Mouse (Mus musculus) forebrain, embryonic 15.5 days (tissue): ENCODE results near the gene Dppa3. TPM values are rescaled to one million over a fixed set of nuclear protein-coding genes. Genes with fewer than 3 reads are reported as not detected.

Experiments
- ATAC-seq: fragments of 200-750 bp; cut with Nextera tagmentation; replicated peaks from 2 replicates; pipeline ENCODE4 v1.8.0; 2017; ENCODE audit warnings: mild to moderate bottlenecking, moderate TSS enrichment, moderate library complexity
- H3K27ac ChIP-seq: fragments of 300-500 bp; sonication (generic); replicated peaks from 2 replicates; pipeline ENCODE4 v1.5.1; 2015; ENCODE audit warnings: mild to moderate bottlenecking, inconsistent platforms
- H3K27me3 ChIP-seq: fragments of 300-500 bp; sonication (generic); 2 replicates; pipeline ENCODE4 v1.6.1; 2015; ENCODE audit warnings: inconsistent platforms
- H3K36me3 ChIP-seq: fragments of 300-500 bp; sonication (generic); 2 replicates; pipeline ENCODE4 v1.6.1; 2015; ENCODE audit warnings: mild to moderate bottlenecking, inconsistent platforms
- H3K4me1 ChIP-seq: fragments of 300-500 bp; sonication (generic); 2 replicates; pipeline ENCODE4 v1.6.1; 2015; ENCODE audit warnings: inconsistent platforms
- H3K4me2 ChIP-seq: fragments of 300-500 bp; sonication (generic); replicated peaks from 2 replicates; pipeline ENCODE4 v1.6.1; 2015; ENCODE audit warnings: mild to moderate bottlenecking, inconsistent platforms
- H3K4me3 ChIP-seq: fragments of 300-500 bp; sonication (generic); 2 replicates; pipeline ENCODE4 v1.5.1; 2015; ENCODE audit warnings: mild to moderate bottlenecking, inconsistent platforms
- H3K9ac ChIP-seq: fragments of 300-500 bp; sonication (generic); replicated peaks from 2 replicates; pipeline ENCODE4 v1.6.1; 2015; ENCODE audit warnings: mild to moderate bottlenecking, inconsistent platforms
- H3K9me3 ChIP-seq: fragments of 300-500 bp; sonication (generic); 2 replicates; pipeline ENCODE4 v1.6.1; 2016; ENCODE audit warnings: inconsistent platforms
- WGBS: fragments of 180-500 bp; shearing (Covaris S2); methylation state at CpG from one replicate; pipeline ENCODE4 v1.1.7; 2015; ENCODE audit warnings: mixed read lengths; 5-methylcytosine and 5-hydroxymethylcytosine counted together
- polyA plus RNA-seq: library from polyadenylated mRNA; unstranded; fragments of >200 nt; fragmentation: Nextera tagmentation; extraction: Ambion mirVana; gene quantifications from 2 replicates; pipeline ENCODE4 v1.2.1, GENCODE M21; 2015

Dppa3 gene
- polyA plus RNA-seq, 1 experiment from 2014 or later: not detected

DNA sequence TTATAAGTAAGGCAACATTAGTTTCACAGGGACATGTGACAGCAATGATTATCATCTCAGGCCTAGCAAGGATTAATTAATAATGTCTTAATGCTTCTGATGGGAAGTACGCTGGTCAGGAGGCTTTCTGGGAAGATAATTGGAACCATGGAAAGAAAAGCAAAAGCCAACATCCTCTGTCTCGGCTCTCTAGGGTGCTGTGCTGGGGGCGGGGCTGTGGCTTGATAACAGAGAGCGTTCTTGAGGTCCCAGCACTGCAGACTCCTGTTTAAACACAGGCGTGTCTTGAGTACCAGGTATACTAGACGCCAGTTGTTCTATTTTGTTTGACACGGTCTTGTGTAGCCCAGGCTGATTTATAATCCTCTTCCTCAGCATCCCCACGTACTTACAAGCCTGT, 46.5 kb downstream of the Dppa3 start:
- H3K4me2 ChIP-seq: no peak overlapping the region
- no peak overlapping the region for H3K27ac ChIP-seq
- H3K4me1 ChIP-seq: peaks cover 3% of the 10 kb centered on the region; the same call in 1 of the 2 replicates
- H3K36me3 ChIP-seq: no peaks in the 10 kb centered on the region
- no peak overlapping the region for H3K4me3 ChIP-seq
- no peaks in the 10 kb centered on the region for H3K27me3 ChIP-seq
- 59% methylated on average over 8 of the region's 8 CpGs for WGBS
- H3K9ac ChIP-seq: no peak overlapping the region
- no peaks in the 10 kb centered on the region for H3K9me3 ChIP-seq
- no peak for ATAC-seq

Other genes starting within 250 kb of the Dppa3 start
- 98.3 and 106 TPM in 2 replicates for gene Rimklb, start 127.6 kb upstream of the Dppa3 start, polyA plus RNA-seq
- 0.72 and 1.8 TPM in 2 replicates for gene Mfap5, start 120.6 kb upstream of the Dppa3 start, polyA plus RNA-seq
- 0.37 and 0.45 TPM in 2 replicates for gene Aicda, start 72.6 kb upstream of the Dppa3 start, polyA plus RNA-seq
- 4.5 and 4.9 TPM in 2 replicates for gene Apobec1, start 24.0 kb upstream of the Dppa3 start, polyA plus RNA-seq
- not detected in 2 replicates for gene Gdf3, start 16.3 kb upstream of the Dppa3 start, polyA plus RNA-seq
- 0.09 and 0.29 TPM in 2 replicates for gene Nanog, start 81.1 kb downstream of the Dppa3 start, polyA plus RNA-seq
- 19.9 and 20.5 TPM in 2 replicates for gene Slc2a3, start 175.2 kb downstream of the Dppa3 start, polyA plus RNA-seq
- gene Foxj2, start 193.5 kb downstream of the Dppa3 start, polyA plus RNA-seq: 6.4 and 6.8 TPM in 2 replicates
- 0.89 and 1.3 TPM in 2 replicates for gene C3ar1, start 229.8 kb downstream of the Dppa3 start, polyA plus RNA-seq
- gene Necap1, start 248.1 kb downstream of the Dppa3 start, polyA plus RNA-seq: 112 and 122 TPM in 2 replicates